In the genomic region with DNA sequence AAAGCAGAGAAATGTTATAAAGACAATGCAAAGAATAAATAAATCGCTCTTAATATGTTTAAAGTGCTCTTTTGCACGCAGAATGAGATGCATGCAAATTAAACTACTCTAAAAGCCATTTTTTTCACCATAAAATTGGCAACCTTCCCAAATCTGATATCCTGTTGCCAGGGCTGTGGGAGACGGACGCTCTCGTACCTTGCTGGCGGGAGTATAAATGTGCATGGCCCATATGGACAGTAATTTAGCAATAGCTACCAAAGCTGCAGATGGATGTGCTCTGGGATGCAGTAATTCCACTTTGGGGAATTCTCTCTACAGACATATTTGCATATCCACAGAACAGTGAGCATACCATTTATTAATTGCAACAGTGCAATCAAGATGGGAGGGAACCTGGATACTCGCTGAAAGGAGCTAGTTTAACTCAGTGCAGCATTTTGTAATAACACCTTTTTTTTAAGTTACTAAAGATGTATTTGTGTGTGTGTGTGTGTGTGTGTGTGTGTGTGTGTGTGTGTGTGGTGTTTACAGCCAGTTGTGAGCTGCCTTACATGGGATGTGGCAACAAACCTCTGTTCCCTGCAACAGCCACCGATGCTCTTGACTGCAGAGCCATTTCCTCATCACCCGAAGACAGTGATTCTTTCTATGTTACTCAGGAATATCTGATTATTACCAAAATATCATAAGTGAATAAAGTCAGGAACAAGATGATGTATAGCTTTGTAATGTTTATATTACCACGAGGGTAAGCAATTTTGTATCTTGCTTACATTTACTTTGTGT, we compare ENCODE assay signal across 18 mouse cellular contexts.
DNase-seq lines count a peak whose midpoint lies in the region; ATAC-seq lines count a peak whose summit lies in the region.
"Had no signal": no experiment of that assay in that cellular context is flagged by ENCODE, and none has a peak within 500 bp of the region (broad histone marks: within the 10 kb centered on the region; RNA-seq: fewer than 3 reads in every experiment).

No protein-coding gene starts in this region.

- H3K9ac ChIP-seq in embryonic facial prominence, embryonic 14.5 days (ENCODE audit: low read depth, low read length) = no peak overlapping the region
- no peak overlapping the region for H3K9ac ChIP-seq in neural tube, embryonic 12.5 days
- H3K9ac ChIP-seq in midbrain, embryonic 14.5 days (replicated peaks; ENCODE audit: low read length) = no peak overlapping the region

- peaks cover 12% of the 10 kb centered on the region for H3K4me1 ChIP-seq in embryonic facial prominence, embryonic 14.5 days (ENCODE audit: control insufficient read depth, insufficient read depth, low read length)
- peaks cover 16% of the 10 kb centered on the region for H3K4me1 ChIP-seq in embryonic facial prominence, embryonic 10.5 days
- peaks cover 7% of the 10 kb centered on the region; the same call in 1 of the 2 replicates for H3K4me1 ChIP-seq in neural tube, embryonic 12.5 days
- H3K4me1 ChIP-seq in midbrain, embryonic 14.5 days (ENCODE audit: control insufficient read depth, insufficient read depth, low read length) = peaks cover 25% of the 10 kb centered on the region

- no peak overlapping the region for H3K4me3 ChIP-seq in embryonic facial prominence, embryonic 14.5 days (ENCODE audit: low read depth, low read length)
- H3K4me3 ChIP-seq in embryonic facial prominence, embryonic 10.5 days = no peak overlapping the region
- H3K4me3 ChIP-seq in neural tube, embryonic 12.5 days = no peak overlapping the region
- no peak overlapping the region for H3K4me3 ChIP-seq in midbrain, embryonic 14.5 days (replicated peaks; ENCODE audit: low read depth, low read length)
- H3K4me3 ChIP-seq: erythroblast, embryonic 14.5 days; myocyte had no signal

- WGBS in embryonic facial prominence, embryonic 14.5 days = 51% methylated on average over 10 of the region's 10 CpGs
- WGBS in embryonic facial prominence, embryonic 10.5 days = 87% methylated on average over 10 of the region's 10 CpGs
- WGBS in neural tube, embryonic 12.5 days = 63% methylated on average over 10 of the region's 10 CpGs
- 45% methylated on average over 10 of the region's 10 CpGs for WGBS in midbrain, embryonic 14.5 days

- no peaks in the 10 kb centered on the region for H3K9me3 ChIP-seq in embryonic facial prominence, embryonic 14.5 days (ENCODE audit: control insufficient read depth, low read length)
- H3K9me3 ChIP-seq in embryonic facial prominence, embryonic 10.5 days = no peaks in the 10 kb centered on the region
- no peaks in the 10 kb centered on the region for H3K9me3 ChIP-seq in neural tube, embryonic 12.5 days
- no peaks in the 10 kb centered on the region for H3K9me3 ChIP-seq in midbrain, embryonic 14.5 days (ENCODE audit: control insufficient read depth, low read length)

- H3K27me3 ChIP-seq in embryonic facial prominence, embryonic 14.5 days (replicated peaks; ENCODE audit: control insufficient read depth, insufficient read depth, low read length) = no peaks in the 10 kb centered on the region
- H3K27me3 ChIP-seq in embryonic facial prominence, embryonic 10.5 days (replicated peaks; ENCODE audit: low read depth, poor library complexity, severe bottlenecking) = no peaks in the 10 kb centered on the region
- no peaks in the 10 kb centered on the region for H3K27me3 ChIP-seq in neural tube, embryonic 12.5 days (replicated peaks)
- H3K27me3 ChIP-seq in midbrain, embryonic 14.5 days (ENCODE audit: control insufficient read depth, insufficient read depth, low read length) = no peaks in the 10 kb centered on the region

- H3K27ac ChIP-seq in embryonic facial prominence, embryonic 14.5 days (replicated peaks; ENCODE audit: low read depth, low read length) = no peak overlapping the region
- no peak overlapping the region for H3K27ac ChIP-seq in embryonic facial prominence, embryonic 10.5 days (replicated peaks)
- H3K27ac ChIP-seq in neural tube, embryonic 12.5 days = no peak overlapping the region
- no peak overlapping the region for H3K27ac ChIP-seq in midbrain, embryonic 14.5 days (replicated peaks; ENCODE audit: low read depth, low read length)

- peak; percentile 61; the same call in 1 of the 2 replicates for ATAC-seq in embryonic facial prominence, embryonic 14.5 days (ENCODE audit: low read depth)
- ATAC-seq in neural tube, embryonic 12.5 days (ENCODE audit: low FRiP score, low read depth) = peak; percentile 72
- peak; percentile 58; the same call in 1 of the 2 replicates for ATAC-seq in midbrain, embryonic 14.5 days (ENCODE audit: low FRiP score, low TSS enrichment)
- no peak for ATAC-seq in granulocyte monocyte progenitor cell, adult 5-6 weeks (replicated peaks; ENCODE audit: poor library complexity, severe bottlenecking)

- no peaks in the 10 kb centered on the region for H3K36me3 ChIP-seq in embryonic facial prominence, embryonic 14.5 days (ENCODE audit: control insufficient read depth, insufficient read depth, low read length)
- H3K36me3 ChIP-seq in embryonic facial prominence, embryonic 10.5 days (replicated peaks) = no peaks in the 10 kb centered on the region
- no peaks in the 10 kb centered on the region for H3K36me3 ChIP-seq in neural tube, embryonic 12.5 days
- H3K36me3 ChIP-seq in midbrain, embryonic 14.5 days (ENCODE audit: control insufficient read depth, insufficient read depth, low read length) = no peaks in the 10 kb centered on the region

- no peak overlapping the region for H3K4me2 ChIP-seq in embryonic facial prominence, embryonic 14.5 days (ENCODE audit: low read depth, low read length)
- no peak overlapping the region for H3K4me2 ChIP-seq in neural tube, embryonic 12.5 days (replicated peaks)
- no peak overlapping the region for H3K4me2 ChIP-seq in midbrain, embryonic 14.5 days (ENCODE audit: low read length)

- DNase-seq in embryonic facial prominence, embryonic 14.5 days (ENCODE audit: low spot score) = peak; percentile 50
- DNase-seq in embryonic facial prominence, embryonic 10.5 days (ENCODE audit: low spot score) = no peak
- no peak for DNase-seq in neural tube, embryonic 10.5 days (ENCODE audit: extremely low spot score, low spot score)
- peak; percentile 79 for DNase-seq in midbrain, embryonic 14.5 days
- no peak for DNase-seq in urinary bladder, postnatal 10 days (ENCODE audit: low spot score)
- DNase-seq: adrenal gland, adult 8-10 months; B cell, adult 2 months; embryo, embryonic 11 days; heart, adult 18-20 months; kidney, postnatal 36 days; layer of hippocampus, postnatal 36 days; lung, postnatal 4 days; retina, postnatal 1 day; thymus, postnatal 14 days had no signal

Comparison
In these comparisons a context has a peak if more than half of its experiments do, and no peak if none do; other contexts are left out.
1. DNase-seq: peak in embryonic facial prominence, embryonic 14.5 days (single experiment) and midbrain, embryonic 14.5 days (single experiment); none in embryonic facial prominence, embryonic 10.5 days (single experiment), neural tube, embryonic 10.5 days (single experiment) and urinary bladder, postnatal 10 days (single experiment).